Mouse (Mus musculus): ENCODE results near the gene Shox2. TPM values are rescaled to one million over a fixed set of nuclear protein-coding genes. Genes with fewer than 3 reads are reported as not detected.

The Shox2 gene
- total RNA-seq (2023): not detected

GRCm38 (mm10) chr3:66981706-66982105 is at the start of gene Shox2:
TSS of gene Shox2 (minus strand) at chr3:66981771.

GRCm38 (mm10) chr3:66981101-66981661 is 390 bp downstream of the Shox2 start, which contains the start of gene Rsrc1:
TSS of gene Rsrc1 (plus strand) at chr3:66981390.

Other genes starting within 250 kb of the Shox2 start
- gene Rsrc1, start 381 bp downstream of the Shox2 start, total RNA-seq (2023): 10 to 100 TPM; 24.5 to 27.5 TPM